Mouse (Mus musculus) brain, embryonic 14.5 days (tissue): ENCODE measurements around the gene Ccl4.

Experiments used
- CTCF ChIP-seq: fragments of 200-500 bp; IDR thresholded peaks from 2 replicates; pipeline ENCODE4 v1.5.1; 2012; ENCODE audit warnings: inconsistent platforms, mild to moderate bottlenecking, moderate library complexity, borderline replicate concordance; ENCODE audit not compliant: insufficient read depth, insufficient read length; ENCODE audit errors: extremely low read depth
- POLR2A ChIP-seq: fragments of 200-500 bp; IDR thresholded peaks from 2 replicates; pipeline ENCODE4 v1.6.1; 2012; ENCODE audit warnings: mild to moderate bottlenecking, inconsistent platforms, borderline replicate concordance; ENCODE audit not compliant: poor library complexity, insufficient read depth, insufficient read length, severe bottlenecking; ENCODE audit errors: extremely low read depth

DNA sequence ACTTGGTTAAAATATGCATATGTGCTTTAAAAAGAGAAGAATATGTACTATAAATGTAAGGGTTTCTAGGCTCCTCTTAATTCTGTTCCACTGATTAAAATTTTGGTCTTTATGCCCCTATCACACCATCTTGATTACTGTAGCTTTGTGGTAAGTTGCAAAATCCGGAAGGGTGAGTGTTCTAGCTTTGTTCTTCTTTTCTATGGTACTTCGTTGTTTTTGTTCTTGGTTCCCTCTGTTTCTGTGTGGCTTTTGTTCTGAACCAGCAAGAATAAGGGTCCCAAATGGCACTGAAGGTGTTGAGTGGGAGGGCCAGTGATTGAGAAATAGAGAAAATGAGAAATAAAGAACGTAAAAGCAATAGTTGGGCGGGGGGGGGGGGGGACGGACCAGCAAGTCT lies 44.1 kb upstream of the Ccl4 start:
- TF ChIP-seq CTCF, result no peak
- TF ChIP-seq POLR2A, result no peak
